Mouse (Mus musculus) thymus, adult 2 months (tissue): ENCODE measurements around the gene 3110001I22Rik.

Source experiments
- CTCF ChIP-seq: fragments of 200-500 bp; IDR thresholded peaks from 2 replicates; pipeline ENCODE4 v1.5.1; 2012; ENCODE audit warnings: mild to moderate bottlenecking, control low read depth, low read length, moderate library complexity, borderline replicate concordance; ENCODE audit not compliant: control insufficient read depth, poor library complexity, insufficient read depth; ENCODE audit errors: extremely low read depth
- POLR2A ChIP-seq: fragments of 200-500 bp; IDR thresholded peaks from 2 replicates; pipeline ENCODE4 v1.6.1; 2012; ENCODE audit warnings: mild to moderate bottlenecking, low read length, control low read depth, moderate library complexity; ENCODE audit not compliant: control insufficient read depth, poor library complexity, insufficient read depth; ENCODE audit errors: extremely low read depth

- no peak for TF ChIP-seq POLR2A
- no peak for TF ChIP-seq CTCF
These were observed 43.4 kb upstream of the 3110001I22Rik start for GRCm38 (mm10) chr16:13628345-13628744.
